Mouse (Mus musculus) MEL (cell line): ENCODE results near the gene Tppp3. TPM values are rescaled to one million over a fixed set of nuclear protein-coding genes. Genes with fewer than 3 reads are reported as not detected.

ENCODE experiments used
- DNase-seq: peaks from one replicate; pipeline ENCODE4 v3.0.0; 2011; ENCODE audit warnings: low read depth, low spot score
- H3K27ac ChIP-seq: 2 replicates; pipeline ENCODE4 v1.5.1; 2012; ENCODE audit warnings: low read depth, mild to moderate bottlenecking, control low read depth, low read length, moderate library complexity; ENCODE audit not compliant: control insufficient read depth
- H3K27me3 ChIP-seq, 2 experiments: fragments of 150-350 bp in 1 of 2; sonication (generic) in 1 of 2; 2 replicates each; pipeline ENCODE4 v1.6.1; 2012; ENCODE audit warnings: low read length in 2 of 2, mild to moderate bottlenecking in 2 of 2, improper control_type of control experiment in 1 of 2, moderate library complexity in 1 of 2; ENCODE audit not compliant: insufficient read depth in 2 of 2, control insufficient read depth in 1 of 2
- H3K36me3 ChIP-seq, 2 experiments: 2 replicates each; pipeline ENCODE4 v1.6.1; 2012 to 2014; ENCODE audit warnings: low read length in 2 of 2, improper control_type of control experiment in 1 of 2, inconsistent platforms in 1 of 2, mild to moderate bottlenecking in 1 of 2; ENCODE audit not compliant: insufficient read depth in 2 of 2, control insufficient read depth in 1 of 2
- H3K4me1 ChIP-seq, 2 experiments: fragments of 150-350 bp in 1 of 2; sonication (generic) in 1 of 2; 2 replicates each; pipeline ENCODE4 v1.6.1; 2012; ENCODE audit warnings: low read length in 2 of 2, improper control_type of control experiment in 1 of 2, mild to moderate bottlenecking in 1 of 2; ENCODE audit not compliant: insufficient read depth in 2 of 2, control insufficient read depth in 1 of 2
- H3K4me3 ChIP-seq, 2 experiments: fragments of 150-350 bp in 1 of 2; sonication (generic) in 1 of 2; 2 replicates each; pipeline ENCODE4 v1.5.1; 2012; ENCODE audit warnings: low read depth in 2 of 2, low read length in 2 of 2, mild to moderate bottlenecking in 2 of 2, moderate library complexity in 2 of 2, control low read depth in 1 of 2, improper control_type of control experiment in 1 of 2; ENCODE audit not compliant: control insufficient read depth in 1 of 2, insufficient read depth in 1 of 2
- H3K79me2 ChIP-seq: 2 replicates; pipeline ENCODE4 v1.6.1; 2012; ENCODE audit warnings: mild to moderate bottlenecking, low read length, moderate library complexity; ENCODE audit not compliant: control insufficient read depth, poor library complexity, insufficient read depth
- H3K9ac ChIP-seq: 2 replicates; pipeline ENCODE4 v1.6.1; 2012; ENCODE audit warnings: low read depth, mild to moderate bottlenecking, control low read depth, low read length, moderate library complexity; ENCODE audit not compliant: control insufficient read depth, poor library complexity, severe bottlenecking
- H3K9me3 ChIP-seq: fragments of 150-350 bp; sonication (generic); replicated peaks from 2 replicates; pipeline ENCODE4 v1.6.1; 2012; ENCODE audit warnings: mild to moderate bottlenecking, low read length, improper control_type of control experiment, moderate library complexity; ENCODE audit not compliant: insufficient read depth
- BHLHE40 ChIP-seq: IDR thresholded peaks from 2 replicates; pipeline ENCODE4 v1.6.1; 2012; ENCODE audit warnings: low read depth, mild to moderate bottlenecking, inconsistent platforms, low read length, improper control_type of control experiment, borderline replicate concordance
- CTCF ChIP-seq, 3 experiments: IDR thresholded peaks in 2 of 3; conservative IDR thresholded peaks in 1 of 3; 2 replicates each; pipeline ENCODE4 v1.5.1; 2011 to 2012; ENCODE audit warnings: low read length in 3 of 3, low read depth in 2 of 3, mild to moderate bottlenecking in 2 of 3, improper control_type of control experiment in 1 of 3, inconsistent platforms in 1 of 3, mixed read lengths in 1 of 3, moderate library complexity in 1 of 3; ENCODE audit not compliant: control insufficient read depth in 1 of 3, insufficient read depth in 1 of 3, poor library complexity in 1 of 3, severe bottlenecking in 1 of 3
- E2F4 ChIP-seq: IDR thresholded peaks from 2 replicates; pipeline ENCODE4 v1.6.1; 2011; ENCODE audit warnings: low read depth, low read length, improper control_type of control experiment, borderline replicate concordance
- ELF1 ChIP-seq: IDR thresholded peaks from 2 replicates; pipeline ENCODE4 v1.6.1; 2014; ENCODE audit warnings: low read depth, mild to moderate bottlenecking, inconsistent platforms, low read length, improper control_type of control experiment, moderate library complexity
- EP300 ChIP-seq, 2 experiments: IDR thresholded peaks; 2 replicates each; pipeline ENCODE4 v1.6.1; 2011; ENCODE audit warnings: improper control_type of control experiment in 2 of 2, low read length in 2 of 2, low read depth in 1 of 2, mild to moderate bottlenecking in 1 of 2
- ETS1 ChIP-seq: IDR thresholded peaks from 2 replicates; pipeline ENCODE4 v1.6.1; 2012; ENCODE audit warnings: low read depth, mild to moderate bottlenecking, inconsistent platforms, low read length, improper control_type of control experiment, moderate library complexity
- GABPA ChIP-seq: IDR thresholded peaks from 2 replicates; pipeline ENCODE4 v1.6.1; 2012; ENCODE audit warnings: low read depth, mild to moderate bottlenecking, inconsistent platforms, low read length, improper control_type of control experiment, moderate library complexity
- GATA1 ChIP-seq: IDR thresholded peaks from 2 replicates; pipeline ENCODE4 v1.6.1; 2011; ENCODE audit warnings: low read depth, low read length, improper control_type of control experiment
- JUND ChIP-seq: IDR thresholded peaks from 2 replicates; pipeline ENCODE4 v1.6.1; 2011; ENCODE audit warnings: low read depth, mild to moderate bottlenecking, improper control_type of control experiment, low read length
- MAFK ChIP-seq: IDR thresholded peaks from 2 replicates; pipeline ENCODE4 v1.6.1; 2011; ENCODE audit warnings: low read depth, mild to moderate bottlenecking, low read length, improper control_type of control experiment, borderline replicate concordance
- MXI1 ChIP-seq: IDR thresholded peaks from 2 replicates; pipeline ENCODE4 v1.6.1; 2011; ENCODE audit warnings: mild to moderate bottlenecking, low read depth, low read length, improper control_type of control experiment
- MYC ChIP-seq: IDR thresholded peaks from 2 replicates; pipeline ENCODE4 v1.6.1; 2011; ENCODE audit warnings: low read depth, mild to moderate bottlenecking, low read length, improper control_type of control experiment, moderate library complexity
- POLR2AphosphoS2 ChIP-seq: IDR thresholded peaks from 2 replicates; pipeline ENCODE4 v1.6.1; 2011; ENCODE audit warnings: low read length, improper control_type of control experiment
- RCOR1 ChIP-seq: IDR thresholded peaks from 2 replicates; pipeline ENCODE4 v1.6.1; 2012; ENCODE audit warnings: low read depth, mild to moderate bottlenecking, inconsistent platforms, low read length, improper control_type of control experiment
- SIN3A ChIP-seq: IDR thresholded peaks from 2 replicates; pipeline ENCODE4 v1.6.1; 2012; ENCODE audit warnings: low read length, improper control_type of control experiment, inconsistent platforms
- TAL1 ChIP-seq: IDR thresholded peaks from 2 replicates; pipeline ENCODE4 v1.6.1; 2012; ENCODE audit warnings: mild to moderate bottlenecking, inconsistent platforms, low read length, moderate library complexity, mixed read lengths
- UBTF ChIP-seq: IDR thresholded peaks from 2 replicates; pipeline ENCODE4 v1.6.1; 2012; ENCODE audit warnings: low read depth, mild to moderate bottlenecking, inconsistent platforms, low read length, improper control_type of control experiment, moderate library complexity, borderline replicate concordance; ENCODE audit not compliant: insufficient read depth
- ZMIZ1 ChIP-seq: IDR thresholded peaks from 2 replicates; pipeline ENCODE4 v1.6.1; 2012; ENCODE audit warnings: low read depth, mild to moderate bottlenecking, inconsistent platforms, low read length, improper control_type of control experiment, moderate library complexity
- ZNF384 ChIP-seq: IDR thresholded peaks from 2 replicates; pipeline ENCODE4 v1.6.1; 2012; ENCODE audit warnings: low read depth, mild to moderate bottlenecking, inconsistent platforms, low read length, improper control_type of control experiment
- polyA plus RNA-seq, 2 experiments: library from polyadenylated mRNA; stranded (reverse) in 1 of 2; unstranded in 1 of 2; fragments of >175 nt in 1 of 2; fragments of >200 nt in 1 of 2; gene quantifications; 2 replicates each; pipeline versions ENCODE4 v1.2.1 to v1.2.4; 2012; ENCODE audit warnings: low replicate concordance in 2 of 2, low read depth in 1 of 2; ENCODE audit not compliant: insufficient read length in 2 of 2, insufficient read depth in 1 of 2, missing spikeins in 1 of 2
- total RNA-seq: library from RNA; depleted of rRNA; stranded (reverse); fragments of 300-350 nt; gene quantifications from 2 replicates; pipeline ENCODE4 v1.2.3, GENCODE M21; 2012

The Tppp3 gene
- total and polyA plus RNA-seq, 3 experiments, result 0.81 to 1.7 TPM; not detected in 1

GRCm38 (mm10) chr8:105434136-105434535 is 37.2 kb downstream of the Tppp3 start:
- TF ChIP-seq TAL1 (no peak), GABPA (no peak), ELF1 (no peak), MXI1 (no peak), E2F4 (no peak), SIN3A (no peak), GATA1 (no peak), BHLHE40 (no peak), ZMIZ1 (no peak), MYC (no peak), ETS1 (no peak), UBTF (no peak), MAFK (no peak), ZNF384 (no peak), JUND (no peak)
- Histone ChIP-seq H3K4me3 (no peak overlapping the region), H3K79me2 (no peaks in the 10 kb centered on the region), H3K9ac (no peak overlapping the region), H3K36me3 (no peaks in the 10 kb centered on the region), H3K4me1 (no peaks in the 10 kb centered on the region), H3K27me3 (peaks cover 29 to 44% of the 10 kb centered on the region in 2 experiments), H3K27ac (no peak overlapping the region), H3K9me3 (no peaks in the 10 kb centered on the region)
- DNase-seq, result no peak

GRCm38 (mm10) chr8:105433511-105433910 is 37.8 kb downstream of the Tppp3 start:
- DNase-seq, result no peak
- H3K4me1 ChIP-seq, result no peaks in the 10 kb centered on the region
- no peaks in the 10 kb centered on the region for H3K9me3 ChIP-seq
- H3K27ac ChIP-seq, result no peak overlapping the region
- no peaks in the 10 kb centered on the region for H3K36me3 ChIP-seq
- no peak overlapping the region for H3K4me3 ChIP-seq
- TF ChIP-seq UBTF (no peak), ELF1 (no peak), POLR2AphosphoS2 (no peak), RCOR1 (no peak), EP300 (IDR thresholded peaks at IDR 0.05; ENCODE audit: low read depth in 1 of 2, low read length in 2 of 2) (no peak), MXI1 (no peak), CTCF (IDR thresholded peaks at IDR 0.05 in 2 of 3, conservative IDR thresholded peaks at IDR 0.05 in 1 of 3; ENCODE audit: control insufficient read depth in 1 of 3, insufficient read depth in 1 of 3, low read depth in 2 of 3, low read length in 3 of 3, poor library complexity in 1 of 3, severe bottlenecking in 1 of 3) (no peak)
- TF ChIP-seq, all 39 proteins: peak for 0
- no peaks in the 10 kb centered on the region for H3K79me2 ChIP-seq
- peaks cover 32 to 48% of the 10 kb centered on the region in 2 experiments for H3K27me3 ChIP-seq
- H3K9ac ChIP-seq, result no peak overlapping the region
